Mouse (Mus musculus) heart, adult 2 months (tissue): ENCODE measurements at regions not wholly inside any gene's neighbourhood (a gene's known extent, or its start where the extent isn't known, plus 50 kb on each side); places are given as distances from the start of the nearest gene placed in this dataset.

Source experiments
- CTCF ChIP-seq: fragments of 200-600 bp; IDR thresholded peaks from 2 replicates; pipeline ENCODE4 v1.8.1; 2022; ENCODE audit warnings: antibody characterized with exemption, mild to moderate bottlenecking, moderate library complexity
- EP300 ChIP-seq: fragments of 200-500 bp; IDR thresholded peaks from 2 replicates; pipeline ENCODE4 v1.6.1; 2011; ENCODE audit warnings: low read depth, low read length, control low read depth; ENCODE audit not compliant: insufficient read depth
- POLR2A ChIP-seq: fragments of 200-500 bp; IDR thresholded peaks from 2 replicates; pipeline ENCODE4 v1.6.1; 2011; ENCODE audit warnings: mild to moderate bottlenecking, low read depth, low read length, control low read depth; ENCODE audit not compliant: insufficient read depth

- TF ChIP-seq POLR2A (no peak), EP300 (no peak), CTCF (no peak)
Observed at GRCm38 (mm10) chr16:79407385-79407784, 316.5 kb upstream of the Tmprss15 start.
